Mouse (Mus musculus): ENCODE data around the gene Akap8l. TPM values are rescaled to one million over a fixed set of nuclear protein-coding genes. Genes with fewer than 3 reads are reported as not detected.

Gene Akap8l
- polyA plus RNA-seq, 1 experiment: 137 TPM

DNA sequence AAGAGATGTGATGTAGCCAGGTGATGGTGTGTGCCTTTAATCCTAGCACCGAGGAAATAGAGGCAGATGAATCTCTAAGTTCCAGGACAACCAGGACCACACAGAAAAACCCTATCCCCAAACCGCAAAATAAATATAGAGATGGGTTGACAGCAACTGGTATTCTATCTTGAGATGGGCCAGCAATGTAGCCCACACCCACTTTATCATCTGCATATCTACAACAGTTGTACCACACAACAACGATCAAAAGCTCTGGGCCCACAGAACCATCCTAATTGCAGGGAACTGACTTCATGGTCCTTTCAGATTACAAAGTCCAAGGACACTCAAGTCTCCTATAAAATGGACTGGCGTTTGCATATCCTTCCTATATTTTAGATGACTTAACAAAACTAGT is 42.4 kb downstream of the Akap8l start:
- no peak for DNase-seq
- no peak for TF ChIP-seq POLR2A (IDR thresholded peaks at IDR 0.05; ENCODE audit: borderline replicate concordance, extremely low read depth, low read depth, low read length)
- no peak for TF ChIP-seq CTCF (IDR thresholded peaks at IDR 0.05; ENCODE audit: insufficient read depth, low read length)
- no peaks in the 10 kb centered on the region for H3K4me1 ChIP-seq (ENCODE audit: control insufficient read depth, insufficient read depth, low read length)
- 90% methylated on average over 4 of the region's 4 CpGs for WGBS
- H3K4me3 ChIP-seq (replicated peaks; ENCODE audit: extremely low read depth, low read depth, low read length): no peak overlapping the region

- no peak for DNase-seq
- no peaks in the 10 kb centered on the region for H3K4me1 ChIP-seq (ENCODE audit: control insufficient read depth, insufficient read depth, low read length)
- H3K4me3 ChIP-seq (replicated peaks; ENCODE audit: extremely low read depth, low read depth, low read length): no peak overlapping the region
- TF ChIP-seq CTCF (IDR thresholded peaks at IDR 0.05; ENCODE audit: insufficient read depth, low read length) (0 out of 2 replicates have a peak, but pooled peaks have one; percentile 11), POLR2A (IDR thresholded peaks at IDR 0.05; ENCODE audit: borderline replicate concordance, extremely low read depth, low read depth, low read length) (no peak)
- 93% methylated on average over 1 of the region's 1 CpGs for WGBS
These were observed 52.3 kb downstream of the Akap8l start for GRCm38 (mm10) chr17:32298125-32298524.

GRCm38 (mm10) chr17:32295901-32296300 is 54.5 kb downstream of the Akap8l start:
- Histone ChIP-seq H3K4me1 (ENCODE audit: control insufficient read depth, insufficient read depth, low read length) (no peaks in the 10 kb centered on the region), H3K4me3 (replicated peaks; ENCODE audit: extremely low read depth, low read depth, low read length) (no peak overlapping the region)
- TF ChIP-seq CTCF (IDR thresholded peaks at IDR 0.05; ENCODE audit: insufficient read depth, low read length) (no peak), POLR2A (IDR thresholded peaks at IDR 0.05; ENCODE audit: borderline replicate concordance, extremely low read depth, low read depth, low read length) (no peak)
- no peak for DNase-seq
- 69% methylated on average over 2 of the region's 2 CpGs for WGBS

GRCm38 (mm10) chr17:32295160-32295559 is 55.2 kb downstream of the Akap8l start:
- WGBS: 72% methylated on average over 4 of the region's 4 CpGs
- Histone ChIP-seq H3K4me3 (replicated peaks; ENCODE audit: extremely low read depth, low read depth, low read length) (no peak overlapping the region), H3K4me1 (ENCODE audit: control insufficient read depth, insufficient read depth, low read length) (no peaks in the 10 kb centered on the region)
- no peak for DNase-seq
- TF ChIP-seq POLR2A (IDR thresholded peaks at IDR 0.05; ENCODE audit: borderline replicate concordance, extremely low read depth, low read depth, low read length) (no peak), CTCF (IDR thresholded peaks at IDR 0.05; ENCODE audit: insufficient read depth, low read length) (no peak)

DNA sequence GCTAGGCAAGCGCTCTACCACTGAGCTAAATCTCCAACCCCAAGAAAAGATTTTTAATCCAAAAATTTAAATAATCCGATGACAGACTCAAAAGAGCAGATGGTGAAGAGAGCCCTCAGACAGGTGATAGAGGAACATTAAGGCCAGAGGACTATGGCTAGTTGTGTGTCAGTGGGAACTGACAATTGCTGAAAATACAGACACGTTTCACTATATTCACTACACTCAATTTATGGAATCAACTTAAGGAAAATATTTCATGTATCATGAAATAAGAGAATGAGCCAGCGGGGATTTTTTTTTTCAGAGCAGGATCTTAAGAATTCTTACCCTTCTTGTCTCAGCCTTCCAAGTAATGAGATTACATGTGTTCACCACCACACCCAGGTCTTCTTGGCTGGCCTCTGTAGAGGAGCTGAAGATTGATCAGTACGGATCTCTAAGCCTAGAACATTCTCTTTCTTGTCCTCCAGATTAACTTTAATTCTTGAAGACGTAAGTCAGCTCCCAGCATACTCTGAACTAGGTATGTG is 65.2 kb downstream of the Akap8l start:
- no peak for DNase-seq
- peak overlapping the region; percentile 92 for H3K4me3 ChIP-seq (replicated peaks; ENCODE audit: extremely low read depth, low read depth, low read length)
- H3K4me1 ChIP-seq (ENCODE audit: control insufficient read depth, insufficient read depth, low read length): peaks cover 16% of the 10 kb centered on the region
- WGBS: 28% methylated on average over 6 of the region's 6 CpGs
- TF ChIP-seq POLR2A (IDR thresholded peaks at IDR 0.05; ENCODE audit: borderline replicate concordance, extremely low read depth, low read depth, low read length): no peak

DNA sequence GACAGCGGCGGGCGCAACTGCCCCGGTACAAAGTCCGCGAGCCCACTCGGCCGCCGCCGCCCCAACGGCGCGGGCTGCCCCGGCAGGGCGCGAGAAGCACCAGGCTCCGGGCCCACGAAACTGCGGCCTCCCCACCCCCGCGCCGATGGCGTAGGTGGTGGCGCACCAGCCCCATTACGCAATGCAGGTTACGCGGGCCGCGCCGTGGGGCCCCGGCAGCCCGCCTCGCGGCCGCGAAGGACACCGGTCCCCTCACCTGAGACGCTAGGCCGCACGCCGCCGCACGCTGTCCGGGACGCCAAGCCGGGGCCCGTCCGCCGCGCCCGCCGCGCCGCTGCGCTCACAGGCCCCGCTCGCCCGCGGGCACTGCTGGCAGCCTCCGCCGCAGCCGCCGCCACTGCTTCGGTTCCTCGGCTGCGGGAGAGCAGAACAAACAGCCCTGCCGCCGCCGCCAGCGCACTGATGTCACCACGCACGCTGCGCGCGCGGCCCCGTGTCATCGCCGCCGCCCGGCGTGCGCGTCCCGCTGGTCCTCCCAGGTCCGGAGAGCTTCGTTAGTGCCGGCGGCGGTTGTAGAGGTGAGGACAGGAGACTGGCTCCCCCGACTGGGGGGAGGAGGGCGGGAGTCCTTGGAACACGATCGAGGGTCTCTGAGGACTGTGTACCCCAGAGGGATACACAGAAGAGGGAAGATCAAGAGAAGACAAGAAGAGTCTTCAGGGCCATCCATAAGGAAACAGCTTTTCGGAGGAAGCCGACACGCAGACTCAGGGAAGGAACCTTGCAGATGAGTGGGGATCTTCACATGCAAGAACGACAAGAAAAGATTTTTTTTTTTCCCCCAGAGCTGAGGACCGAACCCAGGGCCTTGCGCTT is 65.9 kb downstream of the Akap8l start, which contains the start of gene Brd4:
Brd4 (minus strand) TSS at position 461 of the 876 bp plus-strand sequence.
- DNase-seq: peak; percentile 92
- H3K4me1 ChIP-seq (ENCODE audit: control insufficient read depth, insufficient read depth, low read length): peaks cover 18% of the 10 kb centered on the region
- TF ChIP-seq POLR2A (IDR thresholded peaks at IDR 0.05; ENCODE audit: borderline replicate concordance, extremely low read depth, low read depth, low read length): peak; percentile 84
- no peak for TF ChIP-seq CTCF (IDR thresholded peaks at IDR 0.05; ENCODE audit: insufficient read depth, low read length)
- WGBS: 1% methylated on average over 69 of the region's 100 CpGs
- H3K4me3 ChIP-seq (replicated peaks; ENCODE audit: extremely low read depth, low read depth, low read length): peak within 1 kb of the TSS; percentile 92

- peak overlapping the region; percentile 92 for H3K4me3 ChIP-seq (replicated peaks; ENCODE audit: extremely low read depth, low read depth, low read length)
- DNase-seq: peak; percentile 59
- WGBS: under 1% methylated on average over 27 of the region's 41 CpGs
- peaks cover 18% of the 10 kb centered on the region for H3K4me1 ChIP-seq (ENCODE audit: control insufficient read depth, insufficient read depth, low read length)
- TF ChIP-seq CTCF (IDR thresholded peaks at IDR 0.05; ENCODE audit: insufficient read depth, low read length) (no peak), POLR2A (IDR thresholded peaks at IDR 0.05; ENCODE audit: borderline replicate concordance, extremely low read depth, low read depth, low read length) (peak; percentile 26; the same call in 1 of the 2 replicates)
These were observed 66.6 kb downstream of the Akap8l start for GRCm38 (mm10) chr17:32283771-32284221.

DNA sequence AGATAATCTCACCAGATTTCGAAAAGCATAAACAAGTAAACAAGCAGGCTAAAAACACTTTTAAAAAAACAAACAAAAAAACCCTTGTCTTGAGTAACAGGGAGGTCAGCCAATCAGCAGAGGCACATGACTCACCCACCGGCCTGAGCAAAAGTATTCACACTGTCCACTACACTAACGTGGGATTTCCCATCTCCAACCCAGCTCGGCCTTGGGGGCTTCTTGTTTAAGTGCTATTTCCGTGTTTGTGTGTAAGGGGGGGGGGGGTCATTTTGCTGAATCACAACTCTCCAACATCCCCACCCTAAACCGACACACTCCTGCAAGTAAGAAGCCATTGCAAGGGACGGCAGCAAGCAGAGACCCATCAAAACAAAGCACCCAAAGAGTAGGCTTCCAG is 67.1 kb downstream of the Akap8l start:
- TF ChIP-seq POLR2A (IDR thresholded peaks at IDR 0.05; ENCODE audit: borderline replicate concordance, extremely low read depth, low read depth, low read length) (no peak), CTCF (IDR thresholded peaks at IDR 0.05; ENCODE audit: insufficient read depth, low read length) (no peak)
- no peak for DNase-seq
- Histone ChIP-seq H3K4me3 (replicated peaks; ENCODE audit: extremely low read depth, low read depth, low read length) (peak overlapping the region; percentile 92), H3K4me1 (ENCODE audit: control insufficient read depth, insufficient read depth, low read length) (peaks cover 18% of the 10 kb centered on the region)
- WGBS: 3% methylated on average over 7 of the region's 7 CpGs

GRCm38 (mm10) chr17:32281611-32282310 is 68.6 kb downstream of the Akap8l start:
- no peak overlapping the region for H3K4me3 ChIP-seq (replicated peaks; ENCODE audit: extremely low read depth, low read depth, low read length)
- peaks cover 22% of the 10 kb centered on the region for H3K4me1 ChIP-seq (ENCODE audit: control insufficient read depth, insufficient read depth, low read length)
- DNase-seq: no peak
- TF ChIP-seq CTCF (IDR thresholded peaks at IDR 0.05; ENCODE audit: insufficient read depth, low read length) (no peak), POLR2A (IDR thresholded peaks at IDR 0.05; ENCODE audit: borderline replicate concordance, extremely low read depth, low read depth, low read length) (no peak)
- 32% methylated on average over 4 of the region's 4 CpGs for WGBS
